Mouse (Mus musculus) kidney, embryonic 16.5 days (tissue): ENCODE measurements at regions not wholly inside any gene's neighbourhood (a gene's known extent, or its start where the extent isn't known, plus 50 kb on each side); places are given as distances from the start of the nearest gene placed in this dataset.

ENCODE experiments used
- ATAC-seq: fragments of 200-750 bp; cut with Nextera tagmentation; 2 replicates; pipeline ENCODE4 v1.8.0; 2017; ENCODE audit warnings: moderate TSS enrichment; ENCODE audit not compliant: low FRiP score, low TSS enrichment
- H3K27ac ChIP-seq: fragments of 300-500 bp; sonication (generic); 2 replicates; pipeline ENCODE4 v1.5.1; 2014; ENCODE audit warnings: low read length
- H3K27me3 ChIP-seq: fragments of 300-500 bp; sonication (generic); 2 replicates; pipeline ENCODE4 v1.6.1; 2014; ENCODE audit warnings: low read length, control low read depth, mixed read lengths; ENCODE audit not compliant: insufficient read depth
- H3K36me3 ChIP-seq: fragments of 300-500 bp; sonication (generic); 2 replicates; pipeline ENCODE4 v1.6.1; 2014; ENCODE audit warnings: low read length, control low read depth, mixed read lengths; ENCODE audit not compliant: insufficient read depth
- H3K4me1 ChIP-seq: fragments of 300-500 bp; sonication (generic); 2 replicates; pipeline ENCODE4 v1.6.1; 2014; ENCODE audit warnings: low read length, control low read depth, mixed read lengths; ENCODE audit not compliant: insufficient read depth
- H3K4me2 ChIP-seq: fragments of 300-500 bp; sonication (generic); replicated peaks from 2 replicates; pipeline ENCODE4 v1.6.1; 2014; ENCODE audit warnings: low read depth, low read length
- H3K4me3 ChIP-seq: fragments of 300-500 bp; sonication (generic); 2 replicates; pipeline ENCODE4 v1.5.1; 2014; ENCODE audit warnings: mild to moderate bottlenecking, low read length
- H3K9ac ChIP-seq: fragments of 300-500 bp; sonication (generic); replicated peaks from 2 replicates; pipeline ENCODE4 v1.6.1; 2014; ENCODE audit warnings: low read length
- H3K9me3 ChIP-seq: fragments of 300-500 bp; sonication (generic); 2 replicates; pipeline ENCODE4 v1.6.1; 2016; ENCODE audit warnings: low read length, control low read depth
- WGBS: fragments of 180-500 bp; shearing (Covaris S2); extraction: QIAGEN DNeasy Blood & Tissue Kit; methylation state at CpG from one replicate; pipeline ENCODE4 v1.1.7; 2014; 5-methylcytosine and 5-hydroxymethylcytosine counted together

DNA sequence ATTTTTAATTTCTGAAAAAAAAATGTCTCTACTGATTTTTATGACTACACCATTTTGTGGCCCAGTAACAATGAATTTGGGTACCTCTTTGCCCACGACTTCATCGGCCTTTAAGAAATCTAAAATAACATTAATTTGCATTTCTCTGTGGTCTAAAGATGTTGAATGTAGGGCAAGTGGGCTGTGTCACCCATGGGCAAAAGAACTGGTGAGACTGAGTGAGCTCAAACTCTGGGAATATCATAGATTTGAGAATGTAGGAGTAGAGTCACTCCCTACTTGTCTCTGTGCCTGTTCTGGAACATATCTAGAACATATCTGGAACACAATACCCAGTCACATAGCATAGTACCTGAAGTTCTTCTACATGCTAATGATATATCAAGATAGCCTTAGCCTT is 78.5 kb upstream of the Wls start:
- Histone ChIP-seq H3K4me1 (no peaks in the 10 kb centered on the region), H3K27me3 (no peaks in the 10 kb centered on the region), H3K4me3 (no peak overlapping the region), H3K36me3 (no peaks in the 10 kb centered on the region), H3K4me2 (no peak overlapping the region), H3K9me3 (no peaks in the 10 kb centered on the region), H3K9ac (no peak overlapping the region), H3K27ac (no peak overlapping the region)
- WGBS = 91% methylated on average over 2 of the region's 2 CpGs
- no peak for ATAC-seq

DNA sequence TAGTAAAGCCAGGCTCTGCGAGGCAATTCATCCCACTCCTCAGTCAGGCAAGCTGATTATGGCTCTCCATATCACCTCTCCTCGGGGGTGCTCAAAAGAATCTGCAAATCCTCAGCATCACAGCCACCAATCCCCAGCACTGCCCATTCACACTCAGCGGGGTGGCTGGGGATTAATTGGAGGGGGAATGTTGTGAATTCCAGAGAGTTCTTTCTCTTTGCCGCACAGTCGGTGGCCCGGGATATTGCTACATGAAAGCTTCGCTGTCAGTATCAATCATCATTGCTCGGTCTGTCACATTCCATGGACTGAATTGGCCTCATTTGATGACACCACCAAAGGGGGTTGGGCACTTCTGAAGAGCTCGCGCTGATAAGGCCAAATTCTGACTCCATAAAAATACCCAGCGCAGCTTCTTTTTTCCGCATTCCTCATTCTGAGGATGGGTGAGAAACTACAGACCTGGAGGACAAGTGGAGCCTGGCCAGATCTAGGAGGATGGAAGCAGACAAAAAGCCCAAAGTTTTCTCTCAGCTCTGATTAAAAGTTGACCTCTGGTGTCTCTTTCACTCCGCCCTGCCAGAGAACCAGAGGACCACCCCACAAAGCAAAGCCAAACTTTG is 57.1 kb upstream of the Wls start:
- 9% methylated on average over 13 of the region's 13 CpGs for WGBS
- no peak overlapping the region for H3K4me3 ChIP-seq
- H3K36me3 ChIP-seq = no peaks in the 10 kb centered on the region
- 0 out of 2 replicates have a peak overlapping the region, but pooled peaks have one; percentile 10 for H3K4me2 ChIP-seq
- H3K27me3 ChIP-seq = no peaks in the 10 kb centered on the region
- ATAC-seq = no peak
- H3K9me3 ChIP-seq = no peaks in the 10 kb centered on the region
- H3K4me1 ChIP-seq = no peaks in the 10 kb centered on the region
- H3K27ac ChIP-seq = no peak overlapping the region
- no peak overlapping the region for H3K9ac ChIP-seq

DNA sequence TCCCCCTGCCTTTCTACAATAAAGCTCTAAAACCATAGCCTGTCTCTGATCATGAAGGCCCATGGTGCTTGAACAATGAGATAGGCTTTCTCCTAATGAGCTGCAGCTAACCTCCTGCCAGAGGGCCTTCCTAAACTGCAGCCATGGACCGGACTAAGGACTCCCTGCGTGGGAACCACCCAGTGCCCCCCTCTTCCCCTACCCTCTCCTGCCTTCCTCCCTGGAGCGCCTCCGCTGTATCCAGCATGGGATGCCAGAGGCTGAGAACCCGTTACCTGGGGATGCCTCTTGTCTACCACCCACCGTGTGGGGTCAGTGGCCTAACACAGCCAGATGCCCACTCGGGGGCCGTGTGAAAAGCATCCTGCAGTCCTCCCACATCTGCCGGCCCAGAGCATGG is 51.7 kb upstream of the Wls start:
- no peak overlapping the region for H3K27ac ChIP-seq
- H3K4me3 ChIP-seq = no peak overlapping the region
- no peaks in the 10 kb centered on the region for H3K27me3 ChIP-seq
- 73% methylated on average over 9 of the region's 9 CpGs for WGBS
- ATAC-seq = 0 out of 2 replicates have a peak, but pooled peaks have one; percentile 23
- no peak overlapping the region for H3K4me2 ChIP-seq
- no peak overlapping the region for H3K9ac ChIP-seq
- H3K9me3 ChIP-seq = no peaks in the 10 kb centered on the region
- H3K36me3 ChIP-seq = no peaks in the 10 kb centered on the region
- no peaks in the 10 kb centered on the region for H3K4me1 ChIP-seq
